Mouse (Mus musculus): Measurements from ENCODE around the gene Fgfr2. TPM values are rescaled to one million over a fixed set of nuclear protein-coding genes. Genes with fewer than 3 reads are reported as not detected.

Gene Fgfr2
- polyA plus RNA-seq, 1 experiment from 2014 or later = 11.2 TPM

GRCm38 (mm10) chr7:132778630-132779029 is 344.5 kb downstream of the Fgfr2 start:
- Histone ChIP-seq H3K36me3 (replicated peaks; ENCODE audit: insufficient read depth, low read length) (peaks cover 30% of the 10 kb centered on the region), H3K4me2 (ENCODE audit: low read depth, low read length) (peak overlapping the region; percentile 71), H3K4me3 (ENCODE audit: low read depth, low read length) (0 out of 2 replicates have a peak overlapping the region, but pooled peaks have one; percentile 11), H3K4me1 (ENCODE audit: insufficient read depth) (peaks cover 38% of the 10 kb centered on the region), H3K9ac (replicated peaks) (peak overlapping the region; percentile 57), H3K27me3 (ENCODE audit: insufficient read depth, low read length) (no peaks in the 10 kb centered on the region), H3K27ac (ENCODE audit: low read depth) (peak overlapping the region; percentile 95), H3K9me3 (ENCODE audit: low read length) (no peaks in the 10 kb centered on the region)
- DNase-seq = peak; percentile 60
- 65% methylated on average over 13 of the region's 13 CpGs for WGBS (ENCODE audit: insufficient replicate concordance)
- peak; percentile 62 for ATAC-seq
- TF ChIP-seq CTCF (IDR thresholded peaks at IDR 0.05; ENCODE audit: low read depth) (0 out of 2 replicates have a peak, but pooled peaks have one; percentile 5), EP300 (IDR thresholded peaks at IDR 0.05; ENCODE audit: low read depth) (0 out of 2 replicates have a peak, but pooled peaks have one; percentile 32)

DNA sequence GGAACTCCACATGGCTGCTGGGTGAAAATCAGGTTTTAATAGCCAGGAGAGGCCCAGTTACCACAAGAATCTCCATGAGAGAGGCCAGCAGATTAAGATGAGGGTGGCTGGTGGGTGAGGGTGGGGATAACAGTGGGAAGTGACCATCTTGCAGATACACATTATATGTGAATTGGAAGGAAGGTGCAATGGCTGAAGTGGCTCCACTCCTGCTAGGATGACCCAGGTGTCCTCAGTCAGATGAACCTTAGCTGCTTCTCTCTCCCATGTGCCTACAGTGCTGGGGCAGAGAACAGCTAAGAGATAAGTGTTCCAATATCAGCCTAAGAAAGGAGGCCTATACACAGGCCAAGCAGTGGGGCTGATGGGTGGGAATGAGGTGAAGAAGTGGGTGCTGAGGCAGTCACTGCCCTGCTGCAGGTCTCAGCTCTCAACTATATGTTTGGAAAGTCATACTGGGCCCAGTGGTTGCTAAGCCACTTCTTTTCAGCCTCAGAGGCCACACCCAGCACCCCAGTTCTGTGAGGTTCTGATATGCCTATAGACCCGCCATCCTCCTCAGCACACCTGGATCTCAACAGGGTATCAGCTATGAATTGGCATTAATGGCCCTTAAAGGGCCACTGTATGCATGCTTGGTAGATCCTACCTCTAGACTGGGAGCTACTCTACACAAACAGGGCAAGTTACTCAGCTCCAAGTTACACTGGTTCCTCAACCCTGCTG is 345.3 kb downstream of the Fgfr2 start:
- Histone ChIP-seq H3K4me3 (ENCODE audit: low read depth, low read length) (0 out of 2 replicates have a peak overlapping the region, but pooled peaks have one; percentile 11), H3K9ac (replicated peaks) (peak overlapping the region; percentile 77), H3K9me3 (ENCODE audit: low read length) (no peaks in the 10 kb centered on the region), H3K36me3 (replicated peaks; ENCODE audit: insufficient read depth, low read length) (peaks cover 37% of the 10 kb centered on the region), H3K4me1 (ENCODE audit: insufficient read depth) (peaks cover 44% of the 10 kb centered on the region), H3K27ac (ENCODE audit: low read depth) (peak overlapping the region; percentile 95), H3K4me2 (ENCODE audit: low read depth, low read length) (peak overlapping the region; percentile 71), H3K27me3 (ENCODE audit: insufficient read depth, low read length) (no peaks in the 10 kb centered on the region)
- WGBS (ENCODE audit: insufficient replicate concordance) = 75% methylated on average over 1 of the region's 1 CpGs
- ATAC-seq = peak; percentile 87
- peak; percentile 97 for TF ChIP-seq EP300 (IDR thresholded peaks at IDR 0.05; ENCODE audit: low read depth)
- no peak for TF ChIP-seq CTCF (IDR thresholded peaks at IDR 0.05; ENCODE audit: low read depth)
- peak; percentile 75 for DNase-seq

GRCm38 (mm10) chr7:132777117-132777516 is 346.0 kb downstream of the Fgfr2 start:
- Histone ChIP-seq H3K4me3 (ENCODE audit: low read depth, low read length) (peak overlapping the region; percentile 62), H3K9ac (replicated peaks) (peak overlapping the region; percentile 77), H3K27me3 (ENCODE audit: insufficient read depth, low read length) (no peaks in the 10 kb centered on the region), H3K36me3 (replicated peaks; ENCODE audit: insufficient read depth, low read length) (peaks cover 40% of the 10 kb centered on the region), H3K9me3 (ENCODE audit: low read length) (no peaks in the 10 kb centered on the region), H3K27ac (ENCODE audit: low read depth) (peak overlapping the region; percentile 95), H3K4me1 (ENCODE audit: insufficient read depth) (peaks cover 44% of the 10 kb centered on the region), H3K4me2 (ENCODE audit: low read depth, low read length) (peak overlapping the region; percentile 71)
- WGBS (ENCODE audit: insufficient replicate concordance) = 64% methylated on average over 7 of the region's 7 CpGs
- ATAC-seq = peak; percentile 12; the same call in 1 of the 2 replicates
- TF ChIP-seq EP300 (IDR thresholded peaks at IDR 0.05; ENCODE audit: low read depth) (no peak), CTCF (IDR thresholded peaks at IDR 0.05; ENCODE audit: low read depth) (no peak)
- no peak for DNase-seq

GRCm38 (mm10) chr7:132776338-132777111 is 346.6 kb downstream of the Fgfr2 start:
- H3K4me2 ChIP-seq (ENCODE audit: low read depth, low read length) = peak overlapping the region; percentile 71
- H3K36me3 ChIP-seq (replicated peaks; ENCODE audit: insufficient read depth, low read length) = peaks cover 46% of the 10 kb centered on the region
- H3K9ac ChIP-seq (replicated peaks) = peak overlapping the region; percentile 77
- DNase-seq (peak; percentile 69), ATAC-seq (peak; percentile 59)
- TF ChIP-seq EP300 (IDR thresholded peaks at IDR 0.05; ENCODE audit: low read depth) (no peak), CTCF (IDR thresholded peaks at IDR 0.05; ENCODE audit: low read depth) (no peak)
- peak overlapping the region; percentile 62 for H3K4me3 ChIP-seq (ENCODE audit: low read depth, low read length)
- peak overlapping the region; percentile 95 for H3K27ac ChIP-seq (ENCODE audit: low read depth)
- H3K9me3 ChIP-seq (ENCODE audit: low read length) = no peaks in the 10 kb centered on the region
- H3K4me1 ChIP-seq (ENCODE audit: insufficient read depth) = peaks cover 46% of the 10 kb centered on the region
- 53% methylated on average over 7 of the region's 7 CpGs for WGBS (ENCODE audit: insufficient replicate concordance)
- H3K27me3 ChIP-seq (ENCODE audit: insufficient read depth, low read length) = no peaks in the 10 kb centered on the region

DNA sequence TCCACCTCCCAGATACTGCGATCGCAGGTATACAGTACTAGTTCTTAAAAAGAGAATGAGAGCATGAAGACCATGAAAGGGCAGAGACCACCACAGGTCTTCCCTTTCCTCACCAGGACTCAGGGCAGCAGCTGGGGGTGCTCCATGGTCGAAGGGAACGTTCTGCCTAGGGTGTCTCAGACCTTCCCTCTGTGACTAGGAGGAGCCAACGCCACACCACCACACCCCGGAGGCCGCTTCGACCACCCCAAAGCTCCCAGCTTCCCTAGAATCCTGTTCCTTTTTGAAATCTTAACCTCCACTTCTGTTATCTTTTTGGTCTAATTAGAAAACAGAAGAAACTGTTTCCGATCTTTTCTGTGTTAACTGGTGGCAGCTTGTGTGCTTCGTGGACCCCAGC is 347.2 kb downstream of the Fgfr2 start:
- Histone ChIP-seq H3K4me1 (ENCODE audit: insufficient read depth) (peaks cover 48% of the 10 kb centered on the region), H3K36me3 (replicated peaks; ENCODE audit: insufficient read depth, low read length) (peaks cover 50% of the 10 kb centered on the region), H3K27me3 (ENCODE audit: insufficient read depth, low read length) (no peaks in the 10 kb centered on the region), H3K4me3 (ENCODE audit: low read depth, low read length) (peak overlapping the region; percentile 62), H3K27ac (ENCODE audit: low read depth) (peak overlapping the region; percentile 95), H3K4me2 (ENCODE audit: low read depth, low read length) (peak overlapping the region; percentile 71), H3K9me3 (ENCODE audit: low read length) (no peaks in the 10 kb centered on the region), H3K9ac (replicated peaks) (peak overlapping the region; percentile 77)
- WGBS (ENCODE audit: insufficient replicate concordance) = 69% methylated on average over 10 of the region's 10 CpGs
- DNase-seq = no peak
- TF ChIP-seq EP300 (IDR thresholded peaks at IDR 0.05; ENCODE audit: low read depth) = no peak
- TF ChIP-seq CTCF (IDR thresholded peaks at IDR 0.05; ENCODE audit: low read depth) = no peak
- no peak for ATAC-seq

DNA sequence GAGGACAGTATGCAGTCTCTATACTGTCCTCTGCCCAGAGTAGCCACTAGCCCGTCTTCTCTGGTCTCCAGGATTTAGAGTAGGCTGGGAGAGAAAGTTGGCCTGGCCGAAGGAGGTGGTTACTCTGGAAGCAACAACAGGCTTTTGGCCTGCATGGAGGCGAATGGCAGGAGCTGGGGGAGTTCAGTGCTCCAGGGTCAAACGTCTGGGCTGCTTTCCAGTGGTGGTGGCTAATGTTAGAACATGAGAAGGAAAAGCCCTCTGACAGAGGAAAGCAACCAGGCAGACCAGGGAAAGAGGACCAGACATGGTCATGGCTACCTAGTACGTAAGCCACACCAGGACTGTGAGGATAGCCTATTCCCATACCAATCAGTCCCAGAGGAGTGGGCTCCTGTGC is 347.8 kb downstream of the Fgfr2 start:
- peaks cover 46% of the 10 kb centered on the region for H3K4me1 ChIP-seq (ENCODE audit: insufficient read depth)

More for the DNA sequence above, 347.8 kb downstream of the Fgfr2 start:
- Histone ChIP-seq H3K27ac (ENCODE audit: low read depth) (peak overlapping the region; percentile 95), H3K4me3 (ENCODE audit: low read depth, low read length) (peak overlapping the region; percentile 62), H3K27me3 (ENCODE audit: insufficient read depth, low read length) (no peaks in the 10 kb centered on the region), H3K4me2 (ENCODE audit: low read depth, low read length) (peak overlapping the region; percentile 71), H3K36me3 (replicated peaks; ENCODE audit: insufficient read depth, low read length) (peaks cover 55% of the 10 kb centered on the region), H3K9me3 (ENCODE audit: low read length) (no peaks in the 10 kb centered on the region), H3K9ac (replicated peaks) (peak overlapping the region; percentile 77)
- DNase-seq (no peak), ATAC-seq (no peak)
- no peak for TF ChIP-seq CTCF (IDR thresholded peaks at IDR 0.05; ENCODE audit: low read depth)
- no peak for TF ChIP-seq EP300 (IDR thresholded peaks at IDR 0.05; ENCODE audit: low read depth)
- WGBS (ENCODE audit: insufficient replicate concordance) = 75% methylated on average over 5 of the region's 5 CpGs

All from liver, postnatal 0 days (tissue).